Mouse (Mus musculus) gastrocnemius, postnatal 4 days (tissue): ENCODE results near the gene Rnf187. TPM values are rescaled to one million over a fixed set of nuclear protein-coding genes. Genes with fewer than 3 reads are reported as not detected.

ENCODE experiments used
- DNase-seq, 2 experiments: peaks; one replicate each; pipeline ENCODE4 v3.0.0; 2021 to 2022; ENCODE audit warnings: low spot score in 2 of 2, mixed read lengths in 2 of 2
- total RNA-seq, 2 experiments: library from RNA; stranded (reverse); gene quantifications; 2 replicates each; pipeline ENCODE4 v1.2.3; 2021

The Rnf187 gene
- total RNA-seq, 2 experiments from 2014 or later = 161 to 162 TPM

GRCm38 (mm10) chr11:58948542-58949479, 10.1 kb upstream of the Rnf187 start, which contains the start of gene Hist3h2ba:
Gene Hist3h2ba, plus strand, starts transcription at chr11:58948920.
- no peak for DNase-seq

- DNase-seq = no peak
These were observed 9.2 kb upstream of the Rnf187 start for GRCm38 (mm10) chr11:58947798-58948528.

- DNase-seq = no peak
These were observed 8.6 kb upstream of the Rnf187 start for GRCm38 (mm10) chr11:58947306-58947705.

GRCm38 (mm10) chr11:58944136-58944535, 5.4 kb upstream of the Rnf187 start:
- no peak for DNase-seq

- no peak for DNase-seq
These were observed 348 bp upstream of the Rnf187 start for GRCm38 (mm10) chr11:58939088-58939439.

GRCm38 (mm10) chr11:58937909-58938308, 807 bp downstream of the Rnf187 start:
- DNase-seq = no peak

- DNase-seq = no peak
These were observed 7.1 kb downstream of the Rnf187 start for GRCm38 (mm10) chr11:58931576-58931975.

- DNase-seq = no peak
These were observed 8.5 kb downstream of the Rnf187 start for GRCm38 (mm10) chr11:58930254-58930653.

GRCm38 (mm10) chr11:58929641-58930040, 9.1 kb downstream of the Rnf187 start:
- no peak for DNase-seq

- DNase-seq = no peak
These were observed 9.7 kb downstream of the Rnf187 start for GRCm38 (mm10) chr11:58929055-58929454.

GRCm38 (mm10) chr11:58927790-58928651, 10.7 kb downstream of the Rnf187 start:
- DNase-seq = peak in 1 of 2 experiments; percentile 47

- no peak for DNase-seq
These were observed 11.7 kb downstream of the Rnf187 start for GRCm38 (mm10) chr11:58927053-58927452.

GRCm38 (mm10) chr11:58926651-58927050, 12.1 kb downstream of the Rnf187 start:
- no peak for DNase-seq

- DNase-seq = no peak
These were observed 16.3 kb downstream of the Rnf187 start for GRCm38 (mm10) chr11:58922420-58922819.

GRCm38 (mm10) chr11:58918759-58919158, 20.0 kb downstream of the Rnf187 start:
- no peak for DNase-seq

- no peak for DNase-seq
These were observed 20.9 kb downstream of the Rnf187 start, which contains the start of gene Btnl10 for GRCm38 (mm10) chr11:58917745-58918366. Gene Btnl10, plus strand, starts transcription at chr11:58917908.

- peak; percentile 24 to 43 for DNase-seq
These were observed 21.6 kb downstream of the Rnf187 start for GRCm38 (mm10) chr11:58916879-58917744.

- DNase-seq = no peak
These were observed 24.2 kb downstream of the Rnf187 start for GRCm38 (mm10) chr11:58914461-58915028.

- DNase-seq = no peak
These were observed 24.9 kb downstream of the Rnf187 start for GRCm38 (mm10) chr11:58913776-58914175.
